Mouse (Mus musculus) liver, adult 2 months (tissue): ENCODE data around the gene Tsks.

Experiments
- CTCF ChIP-seq: fragments of 200-500 bp; IDR thresholded peaks from 2 replicates; pipeline ENCODE4 v1.5.1; 2011; ENCODE audit warnings: low read depth, low read length, control low read depth
- POLR2A ChIP-seq: fragments of 200-500 bp; IDR thresholded peaks from 2 replicates; pipeline ENCODE4 v1.6.1; 2011; ENCODE audit warnings: low read length, control low read depth; ENCODE audit not compliant: insufficient read depth; ENCODE audit errors: extremely low read depth

DNA sequence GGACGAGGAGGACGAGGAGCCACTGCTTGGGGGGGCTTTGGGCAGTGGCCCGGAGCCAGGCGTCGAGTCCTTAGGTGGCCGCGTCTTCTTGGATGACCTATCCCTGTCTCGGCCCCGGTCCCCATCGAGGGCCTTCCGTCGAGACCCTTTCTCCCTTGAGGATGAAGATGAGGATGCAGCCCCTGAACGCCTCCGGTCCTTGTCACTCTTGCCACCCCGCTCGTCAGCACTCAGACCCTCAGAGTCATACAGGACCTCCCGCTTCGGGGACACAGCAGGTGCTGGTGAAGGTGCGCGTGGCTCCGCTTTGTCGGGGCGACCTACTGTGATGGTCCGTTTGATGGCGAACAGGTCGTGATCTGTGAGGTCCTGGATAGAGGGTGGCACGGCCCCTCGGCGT is 64.1 kb downstream of the Tsks start:
- no peak for TF ChIP-seq CTCF
- TF ChIP-seq POLR2A = no peak
